Mouse (Mus musculus) hindbrain, embryonic 12.5 days (tissue): ENCODE results near the gene Ttll5. TPM values are rescaled to one million over a fixed set of nuclear protein-coding genes. Genes with fewer than 3 reads are reported as not detected.

ENCODE experiments used
- ATAC-seq: fragments of 200-750 bp; cut with Nextera tagmentation; 2 replicates; pipeline ENCODE4 v1.8.0; 2017; ENCODE audit warnings: moderate TSS enrichment; ENCODE audit not compliant: low FRiP score
- H3K27ac ChIP-seq: fragments of 300-500 bp; sonication (generic); 2 replicates; pipeline ENCODE4 v1.5.1; 2016; ENCODE audit warnings: mild to moderate bottlenecking
- H3K27me3 ChIP-seq: fragments of 300-500 bp; sonication (generic); 2 replicates; pipeline ENCODE4 v1.6.1; 2016; ENCODE audit warnings: mild to moderate bottlenecking
- H3K36me3 ChIP-seq: fragments of 300-500 bp; sonication (generic); 2 replicates; pipeline ENCODE4 v1.6.1; 2016; ENCODE audit warnings: mild to moderate bottlenecking
- H3K4me1 ChIP-seq: fragments of 300-500 bp; sonication (generic); 2 replicates; pipeline ENCODE4 v1.6.1; 2016
- H3K4me2 ChIP-seq: fragments of 300-500 bp; sonication (generic); replicated peaks from 2 replicates; pipeline ENCODE4 v1.6.1; 2016; ENCODE audit warnings: mild to moderate bottlenecking
- H3K4me3 ChIP-seq: fragments of 300-500 bp; sonication (generic); 2 replicates; pipeline ENCODE4 v1.5.1; 2016; ENCODE audit warnings: mild to moderate bottlenecking
- H3K9ac ChIP-seq: fragments of 300-500 bp; sonication (generic); 2 replicates; pipeline ENCODE4 v1.6.1; 2016; ENCODE audit warnings: mild to moderate bottlenecking, moderate library complexity
- H3K9me3 ChIP-seq: fragments of 300-500 bp; sonication (generic); replicated peaks from 2 replicates; pipeline ENCODE4 v1.6.1; 2016; ENCODE audit warnings: mild to moderate bottlenecking
- WGBS: fragments of 180-500 bp; shearing (Covaris S2); methylation state at CpG from one replicate; pipeline ENCODE4 v1.1.7; 2016; 5-methylcytosine and 5-hydroxymethylcytosine counted together
- polyA plus RNA-seq: library from polyadenylated mRNA; unstranded; fragments of >200 nt; fragmentation: Nextera tagmentation; extraction: Ambion mirVana; gene quantifications from 2 replicates; pipeline ENCODE4 v1.2.1, GENCODE M21; 2016

Gene Ttll5
- polyA plus RNA-seq, 1 experiment from 2014 or later = 15.9 TPM

DNA sequence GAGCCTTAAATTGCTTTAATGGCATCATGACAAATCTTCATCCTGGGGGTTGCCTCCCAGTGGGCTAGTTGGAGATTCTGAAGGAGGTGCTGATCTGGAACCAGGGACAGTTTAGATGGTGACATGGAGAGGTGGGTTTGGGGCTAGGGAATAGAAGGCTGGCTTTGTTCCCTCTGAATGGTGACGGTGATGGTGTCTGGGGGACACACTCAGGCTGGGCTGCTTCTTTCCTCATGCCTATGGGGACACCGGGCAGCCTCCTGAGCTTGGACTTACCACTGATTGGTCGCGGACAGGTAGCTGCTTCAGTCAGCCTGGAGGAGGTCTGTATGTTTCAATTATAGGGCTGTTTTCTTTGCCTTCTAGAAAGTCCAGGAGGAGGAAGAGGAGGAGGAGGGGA, 12.8 kb upstream of the Ttll5 start:
- 98% methylated on average over 4 of the region's 4 CpGs for WGBS
- peaks cover 46% of the 10 kb centered on the region for H3K36me3 ChIP-seq

DNA sequence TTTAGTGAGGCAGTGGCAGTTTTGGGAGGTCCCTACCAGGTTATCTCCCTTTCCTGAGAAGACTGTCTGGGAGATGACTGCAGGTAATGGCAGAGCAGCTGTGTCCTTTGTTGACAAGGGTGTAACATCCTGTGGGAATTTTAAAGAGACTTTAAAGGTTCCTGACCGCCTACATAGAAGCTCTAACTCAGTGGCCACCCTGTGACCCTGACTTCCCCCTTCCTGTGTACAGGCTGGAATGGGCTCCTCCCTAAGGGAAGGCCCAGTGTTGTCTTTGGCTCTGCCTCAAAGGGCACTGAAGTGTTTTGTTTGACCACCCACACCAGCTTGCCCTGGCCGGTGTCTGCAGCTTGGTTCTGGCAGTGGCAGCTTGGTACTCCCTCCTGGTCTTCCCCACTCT, 10.9 kb upstream of the Ttll5 start:
- 62% methylated on average over 2 of the region's 2 CpGs for WGBS

More for the DNA sequence above, 12.8 kb upstream of the Ttll5 start:
- no peak for ATAC-seq
- Histone ChIP-seq H3K9me3 (no peaks in the 10 kb centered on the region), H3K9ac (no peak overlapping the region), H3K27me3 (no peaks in the 10 kb centered on the region), H3K4me1 (no peaks in the 10 kb centered on the region), H3K4me3 (no peak overlapping the region), H3K27ac (no peak overlapping the region), H3K4me2 (no peak overlapping the region)

DNA sequence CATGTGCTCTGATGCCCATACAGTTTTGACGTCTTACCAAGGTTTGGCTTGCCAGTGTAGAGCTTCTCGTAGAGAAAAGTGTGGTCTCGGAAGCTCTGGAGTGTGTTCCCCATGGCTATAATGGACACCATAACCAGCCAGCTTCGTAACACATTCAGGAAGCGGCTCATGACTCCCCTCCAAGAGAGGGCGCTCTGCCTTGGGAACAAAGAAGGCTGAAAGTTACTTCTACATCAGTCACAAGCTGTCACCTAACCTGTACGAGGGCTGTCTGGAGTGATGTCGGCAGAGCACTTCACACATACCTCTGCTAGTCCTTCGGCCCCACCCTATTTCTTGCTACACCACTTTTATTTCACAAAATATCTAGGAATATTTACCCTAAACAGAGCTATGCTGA, 2.4 kb upstream of the Ttll5 start:
- Histone ChIP-seq H3K9ac (no peak overlapping the region), H3K4me2 (no peak overlapping the region), H3K27me3 (no peaks in the 10 kb centered on the region), H3K27ac (no peak overlapping the region), H3K4me1 (peaks cover 17% of the 10 kb centered on the region), H3K36me3 (peaks cover 25% of the 10 kb centered on the region), H3K4me3 (no peak overlapping the region), H3K9me3 (no peaks in the 10 kb centered on the region)
- WGBS = 77% methylated on average over 9 of the region's 9 CpGs
- no peak for ATAC-seq

More for the DNA sequence above, 10.9 kb upstream of the Ttll5 start:
- Histone ChIP-seq H3K9ac (no peak overlapping the region), H3K4me1 (no peaks in the 10 kb centered on the region), H3K4me2 (no peak overlapping the region), H3K4me3 (no peak overlapping the region), H3K27ac (no peak overlapping the region), H3K36me3 (peaks cover 59% of the 10 kb centered on the region), H3K9me3 (no peaks in the 10 kb centered on the region), H3K27me3 (no peaks in the 10 kb centered on the region)
- no peak for ATAC-seq

DNA sequence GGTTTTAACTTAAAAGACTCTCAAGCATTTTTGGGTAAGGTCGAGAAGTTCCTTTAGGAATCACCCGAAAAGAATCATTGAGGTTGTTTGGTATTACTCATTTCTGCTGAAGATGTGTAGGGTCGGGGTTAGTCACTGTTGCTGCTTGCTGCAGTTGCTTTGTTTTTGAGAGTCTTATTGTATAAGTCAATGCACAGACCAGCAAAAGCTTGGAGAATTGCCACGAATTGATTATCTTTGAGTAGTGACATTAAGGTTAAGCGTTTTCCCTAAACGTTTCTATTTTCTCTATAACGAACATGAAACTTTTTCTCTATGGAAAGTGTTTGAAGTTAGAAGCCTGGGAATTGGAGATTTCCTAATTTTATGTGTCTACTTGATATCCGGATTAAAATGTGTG, 902 bp downstream of the Ttll5 start:
- Histone ChIP-seq H3K36me3 (peaks cover 12% of the 10 kb centered on the region; the same call in 1 of the 2 replicates), H3K4me1 (peaks cover 17% of the 10 kb centered on the region), H3K9me3 (no peaks in the 10 kb centered on the region), H3K27me3 (no peaks in the 10 kb centered on the region), H3K4me2 (peak overlapping the region; percentile 80), H3K9ac (peak overlapping the region; percentile 80), H3K27ac (peak overlapping the region; percentile 95), H3K4me3 (peak overlapping the region; percentile 79)
- ATAC-seq = no peak
- WGBS = 15% methylated on average over 8 of the region's 8 CpGs

DNA sequence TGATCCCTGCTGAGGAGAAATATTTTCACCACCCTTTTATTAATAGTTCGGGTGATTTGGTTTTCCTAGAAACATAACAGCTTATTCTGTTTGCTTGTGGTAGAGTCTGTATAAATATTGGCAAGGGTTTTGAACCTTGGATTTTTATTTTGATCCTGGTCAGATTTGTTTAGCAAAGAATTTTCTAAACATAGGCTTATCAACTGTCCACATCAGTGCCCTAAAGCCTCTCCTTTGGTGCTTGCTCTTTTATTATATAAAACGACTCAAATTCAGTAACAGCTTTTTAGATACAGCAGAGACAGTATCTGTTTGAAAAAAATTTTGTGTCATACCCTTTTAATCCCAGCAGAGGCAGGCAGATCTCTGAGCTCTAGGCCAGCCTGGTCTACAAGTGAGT, 1.4 kb downstream of the Ttll5 start:
- Histone ChIP-seq H3K4me2 (peak overlapping the region; percentile 80; the same call in 1 of the 2 replicates), H3K9ac (no peak overlapping the region), H3K27me3 (no peaks in the 10 kb centered on the region), H3K4me3 (no peak overlapping the region), H3K9me3 (no peaks in the 10 kb centered on the region), H3K27ac (no peak overlapping the region), H3K36me3 (peaks cover 10% of the 10 kb centered on the region; the same call in 1 of the 2 replicates), H3K4me1 (peaks cover 17% of the 10 kb centered on the region)
- no peak for ATAC-seq
- WGBS = 77% methylated on average over 2 of the region's 2 CpGs

DNA sequence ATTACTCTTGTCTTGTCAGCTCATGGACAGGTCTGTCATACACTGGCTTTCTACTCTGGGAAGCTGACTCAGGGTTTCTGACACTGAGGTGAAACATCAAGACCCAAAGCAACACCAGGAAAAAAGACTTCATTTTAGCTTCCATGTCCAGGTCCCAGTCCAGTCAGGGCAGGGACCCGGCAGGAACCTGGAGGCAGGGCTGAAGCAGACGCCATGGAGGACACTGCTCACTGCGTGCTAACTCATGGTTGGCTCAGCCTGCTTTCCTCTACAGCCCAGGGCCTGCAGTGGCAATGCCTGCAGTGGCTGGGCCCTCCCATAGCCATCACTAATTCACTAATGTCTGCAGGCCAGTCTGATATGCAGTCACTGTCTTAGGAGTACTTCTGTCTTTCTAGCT, 4.4 kb downstream of the Ttll5 start:
- ATAC-seq = no peak
- Histone ChIP-seq H3K4me2 (no peak overlapping the region), H3K9ac (no peak overlapping the region), H3K4me3 (no peak overlapping the region), H3K4me1 (peaks cover 5% of the 10 kb centered on the region), H3K27me3 (no peaks in the 10 kb centered on the region), H3K36me3 (peaks cover 33% of the 10 kb centered on the region), H3K9me3 (no peaks in the 10 kb centered on the region), H3K27ac (no peak overlapping the region)
- 86% methylated on average over 3 of the region's 3 CpGs for WGBS

DNA sequence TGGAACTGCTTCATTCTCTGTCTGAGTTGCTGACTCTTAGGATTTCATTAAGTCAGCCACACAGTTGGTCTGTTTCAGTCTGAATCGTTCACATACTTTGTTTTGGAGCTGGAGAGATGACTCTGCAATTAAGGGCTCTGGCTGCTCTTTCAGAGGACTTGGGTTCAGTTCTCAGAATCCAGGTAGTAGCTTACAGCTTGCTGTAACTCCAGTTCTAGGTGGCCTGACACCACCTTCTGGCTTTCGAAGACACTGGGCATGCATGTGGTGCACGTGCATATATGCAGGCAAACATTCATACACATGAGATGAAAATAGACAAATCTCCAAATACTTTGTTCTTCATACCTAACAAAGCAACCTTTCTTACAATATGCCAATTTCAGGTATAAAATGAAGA, 5.4 kb downstream of the Ttll5 start:
- Histone ChIP-seq H3K9ac (no peak overlapping the region), H3K9me3 (no peaks in the 10 kb centered on the region), H3K36me3 (peaks cover 33% of the 10 kb centered on the region), H3K27me3 (no peaks in the 10 kb centered on the region), H3K27ac (no peak overlapping the region), H3K4me1 (peaks cover 3% of the 10 kb centered on the region; the same call in 1 of the 2 replicates), H3K4me2 (no peak overlapping the region), H3K4me3 (no peak overlapping the region)
- 86% methylated on average over 3 of the region's 3 CpGs for WGBS
- ATAC-seq = no peak

DNA sequence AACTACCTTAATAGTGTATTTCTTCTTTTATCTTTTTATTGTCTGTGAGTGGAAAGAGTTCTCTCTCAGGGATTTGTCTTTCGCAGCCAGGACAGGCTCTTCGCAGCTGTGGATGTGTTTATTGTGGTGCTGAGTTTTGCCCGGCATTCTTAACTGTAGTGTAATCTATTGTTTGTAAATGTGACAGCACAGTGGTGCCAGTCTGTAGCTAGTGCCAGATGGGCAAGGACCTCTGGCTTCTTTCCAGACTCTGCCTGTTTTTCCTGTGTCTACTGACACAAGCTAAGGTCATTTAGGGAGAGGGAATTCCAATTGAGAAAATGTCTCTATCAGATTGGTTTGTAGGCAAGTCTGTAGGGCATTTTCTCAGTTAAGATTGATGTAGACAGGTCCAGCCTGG, 6.2 kb downstream of the Ttll5 start:
- no peaks in the 10 kb centered on the region for H3K9me3 ChIP-seq
- no peak overlapping the region for H3K27ac ChIP-seq
- H3K4me3 ChIP-seq = no peak overlapping the region
- peaks cover 33% of the 10 kb centered on the region for H3K36me3 ChIP-seq
- no peak overlapping the region for H3K9ac ChIP-seq
- peaks cover 3% of the 10 kb centered on the region; the same call in 1 of the 2 replicates for H3K4me1 ChIP-seq
- H3K4me2 ChIP-seq = no peak overlapping the region
- no peaks in the 10 kb centered on the region for H3K27me3 ChIP-seq
- no peak for ATAC-seq
- 93% methylated on average over 3 of the region's 3 CpGs for WGBS

DNA sequence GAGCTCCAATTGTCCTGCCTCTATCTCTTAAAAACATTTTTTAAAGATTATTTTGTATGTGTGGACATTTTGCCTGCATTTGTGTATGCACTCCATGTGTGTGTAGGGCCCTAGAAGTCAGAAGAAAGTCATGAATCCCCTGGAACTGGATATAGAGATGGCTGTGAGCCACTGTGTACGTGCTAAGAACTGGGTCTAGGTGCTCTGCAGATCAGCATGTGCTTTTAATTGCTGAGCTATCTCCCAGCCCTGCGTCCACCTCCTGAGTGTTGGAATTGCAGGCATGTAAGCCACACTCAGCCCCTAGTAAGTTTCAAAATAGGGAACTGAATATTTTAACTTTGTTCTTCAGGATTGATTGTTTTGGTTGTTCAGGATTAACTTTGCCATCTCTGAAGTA, 10.1 kb downstream of the Ttll5 start:
- H3K4me3 ChIP-seq = no peak overlapping the region
- no peak overlapping the region for H3K4me2 ChIP-seq
- H3K27ac ChIP-seq = no peak overlapping the region
- H3K9ac ChIP-seq = no peak overlapping the region
- no peaks in the 10 kb centered on the region for H3K27me3 ChIP-seq
- H3K9me3 ChIP-seq = no peaks in the 10 kb centered on the region
- 88% methylated on average over 2 of the region's 2 CpGs for WGBS
- peaks cover 28% of the 10 kb centered on the region for H3K36me3 ChIP-seq
- H3K4me1 ChIP-seq = no peaks in the 10 kb centered on the region
- ATAC-seq = no peak

DNA sequence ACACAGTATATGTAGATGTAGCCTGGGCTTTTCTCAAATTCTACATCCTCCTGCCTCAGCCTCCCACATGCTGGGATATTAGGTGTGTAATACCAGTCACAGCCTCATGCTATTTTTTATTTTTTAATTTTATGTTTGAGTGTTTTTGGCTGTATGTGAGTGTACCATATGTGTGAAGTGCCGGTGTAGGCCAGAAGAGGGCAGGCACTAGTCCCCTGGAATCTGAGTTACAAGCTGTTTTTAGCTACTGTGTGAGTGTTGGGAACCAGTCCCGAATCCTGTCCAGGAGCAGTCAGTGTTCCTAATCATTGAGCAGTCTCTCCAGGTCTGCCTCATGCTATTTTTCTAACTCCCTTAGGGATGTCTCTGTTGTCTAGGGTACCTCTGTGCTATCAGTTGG, 13.3 kb downstream of the Ttll5 start:
- H3K9ac ChIP-seq = no peak overlapping the region
- WGBS = 81% methylated on average over 2 of the region's 2 CpGs
- ATAC-seq = no peak
- no peaks in the 10 kb centered on the region for H3K9me3 ChIP-seq
- H3K4me2 ChIP-seq = no peak overlapping the region
- no peaks in the 10 kb centered on the region for H3K4me1 ChIP-seq
- no peak overlapping the region for H3K4me3 ChIP-seq
- peaks cover 11% of the 10 kb centered on the region; the same call in 1 of the 2 replicates for H3K36me3 ChIP-seq
- H3K27ac ChIP-seq = no peak overlapping the region
- no peaks in the 10 kb centered on the region for H3K27me3 ChIP-seq

DNA sequence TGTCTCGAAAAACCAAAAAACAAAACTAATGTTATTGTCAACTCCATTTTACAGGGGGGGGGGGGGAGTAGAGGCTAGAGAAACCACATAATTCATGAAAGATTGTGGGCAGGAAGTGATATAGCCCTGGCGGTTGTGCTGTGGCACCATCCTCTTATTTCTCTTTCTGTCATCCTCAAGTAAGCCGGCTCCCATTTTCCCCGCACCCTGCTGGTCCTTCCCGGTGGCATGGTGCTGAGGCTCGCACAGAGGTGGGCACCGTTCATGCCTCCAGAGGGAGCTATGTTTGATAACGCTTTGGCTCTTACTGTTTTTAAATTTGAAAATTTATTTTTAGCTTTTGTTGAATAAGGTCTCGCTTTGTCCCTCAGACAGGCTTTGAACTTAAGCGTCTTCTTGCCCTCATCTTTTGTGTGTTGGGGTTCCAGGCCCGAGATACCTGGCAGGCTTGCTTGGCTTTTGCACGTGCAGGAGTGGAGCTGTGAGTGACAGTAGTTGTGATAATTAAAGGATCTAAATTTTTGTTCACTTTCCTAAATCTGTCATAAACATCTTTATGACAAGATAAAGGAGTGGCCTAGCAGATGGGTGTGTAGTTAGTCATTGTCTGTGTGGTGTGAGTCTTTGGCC, 15.0 kb downstream of the Ttll5 start:
- Histone ChIP-seq H3K9ac (no peak overlapping the region), H3K9me3 (no peaks in the 10 kb centered on the region), H3K36me3 (0 out of 2 replicates have a peak, but pooled peaks cover 4% of the 10 kb centered on the region), H3K4me3 (no peak overlapping the region), H3K4me2 (no peak overlapping the region), H3K27me3 (no peaks in the 10 kb centered on the region), H3K4me1 (no peaks in the 10 kb centered on the region), H3K27ac (no peak overlapping the region)
- ATAC-seq = no peak
- 89% methylated on average over 12 of the region's 12 CpGs for WGBS

DNA sequence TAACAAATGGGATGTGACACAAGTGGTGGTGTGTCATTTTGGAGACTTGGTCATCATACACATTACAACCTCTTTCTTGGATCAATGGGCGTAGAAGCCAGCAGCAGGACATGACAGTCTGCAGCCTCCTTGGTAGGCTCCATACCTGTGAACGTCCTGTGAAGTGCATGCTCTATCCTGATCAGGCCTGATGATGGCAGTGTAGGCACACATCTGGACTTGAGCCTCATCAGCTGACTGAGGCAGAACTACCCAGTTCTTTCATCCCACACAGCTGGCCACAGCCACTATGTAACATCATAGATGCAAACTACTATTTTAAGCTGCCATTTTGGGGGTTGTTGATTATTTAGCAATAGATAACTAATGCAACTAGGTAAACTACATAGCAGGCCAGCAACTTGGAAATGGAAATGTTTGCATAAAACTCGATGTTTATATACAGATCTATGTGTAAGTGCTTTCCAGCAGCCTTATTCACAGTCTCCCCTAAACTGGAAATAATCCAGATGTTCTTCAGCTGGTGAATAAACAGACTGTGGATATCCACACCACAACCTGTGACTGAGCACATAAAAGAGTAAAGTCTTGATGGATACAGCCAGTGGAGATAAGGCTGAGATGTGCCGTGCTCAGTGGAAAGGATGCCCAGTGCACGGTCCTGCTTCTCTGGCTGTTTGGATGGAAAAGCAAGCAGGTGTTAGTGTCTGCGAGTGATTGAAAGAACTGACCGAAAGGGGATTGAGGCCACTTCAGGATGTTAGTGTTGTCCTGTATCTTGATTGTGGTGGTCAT, 23.9 kb downstream of the Ttll5 start:
- Histone ChIP-seq H3K4me1 (no peaks in the 10 kb centered on the region), H3K4me3 (no peak overlapping the region), H3K4me2 (no peak overlapping the region), H3K27ac (no peak overlapping the region), H3K36me3 (peaks cover 20% of the 10 kb centered on the region), H3K9ac (no peak overlapping the region), H3K9me3 (no peaks in the 10 kb centered on the region), H3K27me3 (no peaks in the 10 kb centered on the region)
- no peak for ATAC-seq
- WGBS = 83% methylated on average over 7 of the region's 7 CpGs

DNA sequence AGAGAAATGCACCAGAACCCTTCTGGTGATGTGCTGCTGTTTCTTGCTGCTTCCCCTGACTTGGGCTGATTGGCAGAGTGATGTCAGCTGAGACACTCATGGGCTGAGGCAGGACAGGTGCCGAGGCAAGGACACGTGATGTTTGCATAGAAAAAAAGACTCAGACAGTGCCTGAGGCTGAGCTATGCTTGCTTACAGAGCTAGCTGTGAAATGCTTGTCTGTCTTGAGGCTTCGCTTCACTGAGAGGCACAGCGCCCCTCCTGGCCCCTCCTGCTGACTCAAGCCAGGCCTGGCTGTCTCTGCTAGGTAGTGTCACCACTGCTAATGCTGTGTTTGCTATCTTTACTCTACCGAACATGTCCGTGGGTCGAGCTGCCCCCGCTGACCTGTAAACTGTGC, 26.2 kb downstream of the Ttll5 start:
- Histone ChIP-seq H3K27ac (no peak overlapping the region), H3K4me1 (no peaks in the 10 kb centered on the region), H3K4me2 (no peak overlapping the region), H3K9ac (no peak overlapping the region), H3K9me3 (no peaks in the 10 kb centered on the region), H3K27me3 (no peaks in the 10 kb centered on the region), H3K4me3 (no peak overlapping the region), H3K36me3 (peaks cover 25% of the 10 kb centered on the region)
- no peak for ATAC-seq
- 86% methylated on average over 8 of the region's 8 CpGs for WGBS
